Mouse (Mus musculus) layer of hippocampus, postnatal 10 days (tissue): ENCODE results near the gene AW011738. TPM values are rescaled to one million over a fixed set of nuclear protein-coding genes. Genes with fewer than 3 reads are reported as not detected.

Experiments
- DNase-seq, 2 experiments: peaks; one replicate each; pipeline ENCODE4 v3.0.0; 2021; ENCODE audit warnings: low spot score in 2 of 2
- total RNA-seq, 2 experiments: library from RNA; stranded (reverse); gene quantifications; 2 replicates each; pipeline ENCODE4 v1.2.3; 2021

AW011738 gene
- total RNA-seq, 2 experiments from 2014 or later: 6.1 to 6.3 TPM

- peak; percentile 79 to 85 for DNase-seq
Measured at GRCm38 (mm10) chr4:156197829-156198205, 5.3 kb upstream of the AW011738 start.

- no peak for DNase-seq
Measured at GRCm38 (mm10) chr4:156200623-156201475, 2.3 kb upstream of the AW011738 start, which contains the start of gene Isg15. TSS of gene Isg15 (minus strand) at chr4:156200818.

GRCm38 (mm10) chr4:156202462-156202893, 626 bp upstream of the AW011738 start:
- no peak for DNase-seq

- no peak for DNase-seq
Measured at GRCm38 (mm10) chr4:156203413-156204131, 468 bp downstream of the AW011738 start.

GRCm38 (mm10) chr4:156208872-156209271, 5.8 kb downstream of the AW011738 start:
- no peak for DNase-seq

GRCm38 (mm10) chr4:156209963-156210635, 7.0 kb downstream of the AW011738 start:
- DNase-seq: no peak

GRCm38 (mm10) chr4:156213134-156213533, 10.0 kb downstream of the AW011738 start:
- no peak for DNase-seq

- DNase-seq: no peak
Measured at GRCm38 (mm10) chr4:156215649-156216048, 12.5 kb downstream of the AW011738 start, which contains the start of gene Perm1. TSS of gene Perm1 (plus strand) at chr4:156215868.

GRCm38 (mm10) chr4:156216196-156216595, 13.1 kb downstream of the AW011738 start:
- no peak for DNase-seq

GRCm38 (mm10) chr4:156217022-156217669, 14.0 kb downstream of the AW011738 start:
- no peak for DNase-seq

GRCm38 (mm10) chr4:156217838-156218237, 14.7 kb downstream of the AW011738 start:
- DNase-seq: no peak

- no peak for DNase-seq
Measured at GRCm38 (mm10) chr4:156219936-156220335, 16.8 kb downstream of the AW011738 start.

- no peak for DNase-seq
Measured at GRCm38 (mm10) chr4:156224276-156224675, 21.2 kb downstream of the AW011738 start.

- peak in 1 of 2 experiments; percentile 33 for DNase-seq
Measured at GRCm38 (mm10) chr4:156227752-156228392, 24.8 kb downstream of the AW011738 start.

- DNase-seq: peak in 1 of 2 experiments; percentile 26
Measured at GRCm38 (mm10) chr4:156228393-156229024, 25.4 kb downstream of the AW011738 start.

GRCm38 (mm10) chr4:156234021-156234501, 31.0 kb downstream of the AW011738 start:
- DNase-seq: peak in 1 of 2 experiments; percentile 53

GRCm38 (mm10) chr4:156234701-156235213, 31.7 kb downstream of the AW011738 start, which contains the start of gene Plekhn1:
TSS of gene Plekhn1 (minus strand) at chr4:156234857.
- peak; percentile 71 to 84 for DNase-seq

GRCm38 (mm10) chr4:156235360-156235770, 32.3 kb downstream of the AW011738 start:
- no peak for DNase-seq

GRCm38 (mm10) chr4:156235808-156236533, 32.9 kb downstream of the AW011738 start, which contains the start of gene Noc2l:
TSS of gene Noc2l (plus strand) at chr4:156236010.
- peak; percentile 85 to 92 for DNase-seq
